Mouse (Mus musculus) lung, embryonic 14.5 days (tissue): ENCODE measurements around the gene Zmiz1. TPM values are rescaled to one million over a fixed set of nuclear protein-coding genes. Genes with fewer than 3 reads are reported as not detected.

Source experiments
- ATAC-seq: fragments of 200-750 bp; cut with Nextera tagmentation; 2 replicates; pipeline ENCODE4 v1.8.0; 2017; ENCODE audit warnings: mild to moderate bottlenecking, moderate TSS enrichment, moderate library complexity; ENCODE audit not compliant: insufficient read depth
- DNase-seq: peaks from one replicate; pipeline ENCODE4 v3.0.0-alpha.2; 2015
- H3K27ac ChIP-seq: fragments of 300-500 bp; sonication (generic); 2 replicates; pipeline ENCODE4 v1.5.1; 2014; ENCODE audit warnings: low read depth, mild to moderate bottlenecking, moderate library complexity
- H3K27me3 ChIP-seq: fragments of 300-500 bp; sonication (generic); 2 replicates; pipeline ENCODE4 v1.6.1; 2014; ENCODE audit warnings: low read length, control low read depth; ENCODE audit not compliant: insufficient read depth
- H3K36me3 ChIP-seq: fragments of 300-500 bp; sonication (generic); 2 replicates; pipeline ENCODE4 v1.6.1; 2014; ENCODE audit warnings: control low read depth; ENCODE audit not compliant: insufficient read depth
- H3K4me1 ChIP-seq: fragments of 300-500 bp; sonication (generic); 2 replicates; pipeline ENCODE4 v1.6.1; 2014; ENCODE audit warnings: antibody characterized with exemption, control low read depth; ENCODE audit not compliant: insufficient read depth
- H3K4me2 ChIP-seq: fragments of 300-500 bp; sonication (generic); 2 replicates; pipeline ENCODE4 v1.6.1; 2014; ENCODE audit warnings: mild to moderate bottlenecking
- H3K4me3 ChIP-seq: fragments of 300-500 bp; sonication (generic); 2 replicates; pipeline ENCODE4 v1.5.1; 2014; ENCODE audit warnings: low read depth, low read length
- H3K9ac ChIP-seq: fragments of 300-500 bp; sonication (generic); 2 replicates; pipeline ENCODE4 v1.6.1; 2014
- H3K9me3 ChIP-seq: fragments of 300-500 bp; sonication (generic); 2 replicates; pipeline ENCODE4 v1.6.1; 2016; ENCODE audit warnings: low read depth, low read length, control low read depth
- CTCF ChIP-seq: IDR thresholded peaks from 2 replicates; pipeline ENCODE4 v1.5.1; 2016; ENCODE audit warnings: antibody characterized with exemption, low read depth
- WGBS: fragments of 180-500 bp; shearing (Covaris S2); extraction: QIAGEN DNeasy Blood & Tissue Kit; methylation state at CpG from one replicate; pipeline ENCODE4 v1.1.7; 2014; 5-methylcytosine and 5-hydroxymethylcytosine counted together
- polyA plus RNA-seq: library from polyadenylated mRNA; unstranded; fragments of >200 nt; fragmentation: Nextera tagmentation; extraction: Ambion mirVana; gene quantifications from 2 replicates; pipeline ENCODE4 v1.2.1, GENCODE M21; 2014

Gene Zmiz1
- polyA plus RNA-seq, 1 experiment from 2014 or later: 33.5 TPM

GRCm38 (mm10) chr14:25549871-25550840 is 91.2 kb downstream of the Zmiz1 start:
- H3K9ac ChIP-seq: no peak overlapping the region
- no peaks in the 10 kb centered on the region for H3K27me3 ChIP-seq
- peaks cover 11% of the 10 kb centered on the region for H3K4me1 ChIP-seq
- H3K36me3 ChIP-seq: peaks cover 17% of the 10 kb centered on the region; the same call in 1 of the 2 replicates
- no peak overlapping the region for H3K4me2 ChIP-seq
- ATAC-seq (no peak), DNase-seq (peak; percentile 36)
- no peak overlapping the region for H3K4me3 ChIP-seq
- WGBS: 59% methylated on average over 10 of the region's 10 CpGs
- no peaks in the 10 kb centered on the region for H3K9me3 ChIP-seq
- TF ChIP-seq CTCF: no peak
- no peak overlapping the region for H3K27ac ChIP-seq

GRCm38 (mm10) chr14:25551731-25552130 is 92.7 kb downstream of the Zmiz1 start:
- ATAC-seq (no peak), DNase-seq (peak; percentile 59)
- Histone ChIP-seq H3K27ac (no peak overlapping the region), H3K36me3 (peaks cover 12% of the 10 kb centered on the region; the same call in 1 of the 2 replicates), H3K27me3 (no peaks in the 10 kb centered on the region), H3K9ac (no peak overlapping the region), H3K9me3 (no peaks in the 10 kb centered on the region), H3K4me1 (peaks cover 24% of the 10 kb centered on the region), H3K4me2 (no peak overlapping the region), H3K4me3 (no peak overlapping the region)
- 12% methylated on average over 2 of the region's 2 CpGs for WGBS
- TF ChIP-seq CTCF: peak; percentile 13; the same call in 1 of the 2 replicates

- Histone ChIP-seq H3K4me3 (no peak overlapping the region), H3K27me3 (no peaks in the 10 kb centered on the region), H3K9ac (no peak overlapping the region), H3K27ac (no peak overlapping the region), H3K9me3 (no peaks in the 10 kb centered on the region), H3K4me2 (no peak overlapping the region), H3K36me3 (peaks cover 8% of the 10 kb centered on the region; the same call in 1 of the 2 replicates), H3K4me1 (peaks cover 37% of the 10 kb centered on the region)
- ATAC-seq (no peak), DNase-seq (no peak)
- TF ChIP-seq CTCF: peak; percentile 11; the same call in 1 of the 2 replicates
- 52% methylated on average over 2 of the region's 2 CpGs for WGBS
Measured at GRCm38 (mm10) chr14:25553382-25553781, 94.4 kb downstream of the Zmiz1 start.

DNA sequence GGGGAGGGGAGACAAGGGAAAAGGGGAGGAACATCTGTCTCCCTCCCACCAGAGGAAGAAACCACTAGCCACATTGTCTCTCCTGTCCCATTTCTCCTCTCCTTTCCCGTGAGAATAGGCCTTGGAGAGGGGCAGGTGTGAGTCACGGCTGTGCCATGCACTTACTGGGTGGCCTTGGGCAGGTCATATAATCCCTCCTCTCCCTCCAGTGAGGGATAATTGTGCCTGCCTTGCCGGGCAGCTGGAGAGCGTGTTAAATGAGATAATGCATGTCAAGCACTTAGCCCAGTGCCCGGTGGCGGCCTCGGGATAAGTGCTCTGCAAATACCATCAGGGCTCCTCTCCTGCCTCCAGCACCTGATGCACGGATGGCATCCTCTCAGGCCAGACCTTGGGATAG is 95.8 kb downstream of the Zmiz1 start:
- DNase-seq: no peak
- no peak for TF ChIP-seq CTCF
- 17% methylated on average over 8 of the region's 8 CpGs for WGBS
- H3K9ac ChIP-seq: no peak overlapping the region
- H3K36me3 ChIP-seq: peaks cover 8% of the 10 kb centered on the region; the same call in 1 of the 2 replicates
- no peaks in the 10 kb centered on the region for H3K9me3 ChIP-seq
- peaks cover 37% of the 10 kb centered on the region for H3K4me1 ChIP-seq
- H3K4me2 ChIP-seq: 0 out of 2 replicates have a peak overlapping the region, but pooled peaks have one; percentile 12
- H3K4me3 ChIP-seq: no peak overlapping the region
- no peaks in the 10 kb centered on the region for H3K27me3 ChIP-seq
- peak overlapping the region; percentile 51; the same call in 1 of the 2 replicates for H3K27ac ChIP-seq
- no peak for ATAC-seq

DNA sequence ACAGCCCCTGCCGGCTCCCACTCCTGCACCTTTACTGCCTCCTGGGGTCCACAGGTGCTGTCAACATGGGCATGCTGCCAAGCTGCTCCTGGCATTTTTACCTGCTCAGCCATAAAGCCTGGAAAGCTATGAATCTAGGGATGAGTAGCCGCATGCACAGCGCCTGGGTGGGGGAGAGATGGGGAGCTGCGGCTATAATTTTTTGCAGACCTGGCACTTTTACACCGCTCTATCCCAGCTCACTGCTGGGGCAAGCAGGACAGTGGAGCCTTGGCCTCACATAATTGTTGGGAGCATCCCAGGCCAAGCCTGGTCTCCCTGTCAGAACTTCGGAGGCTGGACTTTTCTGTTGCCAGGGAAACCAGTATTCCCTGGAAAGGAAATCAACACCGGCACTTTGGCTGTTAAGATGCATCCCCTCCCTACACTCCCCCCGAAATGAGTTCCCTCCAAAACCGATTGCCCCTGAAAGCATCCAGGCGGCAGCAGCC is 96.4 kb downstream of the Zmiz1 start:
- peak overlapping the region; percentile 51 for H3K27ac ChIP-seq
- DNase-seq (peak; percentile 66), ATAC-seq (peak; percentile 27; the same call in 1 of the 2 replicates)
- no peak overlapping the region for H3K9ac ChIP-seq
- H3K9me3 ChIP-seq: no peaks in the 10 kb centered on the region
- H3K27me3 ChIP-seq: no peaks in the 10 kb centered on the region
- peak; percentile 33; the same call in 1 of the 2 replicates for TF ChIP-seq CTCF
- H3K4me3 ChIP-seq: no peak overlapping the region
- H3K36me3 ChIP-seq: peaks cover 6% of the 10 kb centered on the region; the same call in 1 of the 2 replicates
- 19% methylated on average over 10 of the region's 10 CpGs for WGBS
- no peak overlapping the region for H3K4me2 ChIP-seq
- H3K4me1 ChIP-seq: peaks cover 37% of the 10 kb centered on the region

GRCm38 (mm10) chr14:25555848-25556247 is 96.9 kb downstream of the Zmiz1 start:
- H3K27ac ChIP-seq: peak overlapping the region; percentile 51
- DNase-seq: peak; percentile 53
- H3K9me3 ChIP-seq: no peaks in the 10 kb centered on the region
- H3K9ac ChIP-seq: no peak overlapping the region
- peaks cover 37% of the 10 kb centered on the region for H3K4me1 ChIP-seq
- no peak; the same call in 1 of the 2 replicates for ATAC-seq
- WGBS: 10% methylated on average over 7 of the region's 7 CpGs
- peaks cover 6% of the 10 kb centered on the region; the same call in 1 of the 2 replicates for H3K36me3 ChIP-seq
- no peaks in the 10 kb centered on the region for H3K27me3 ChIP-seq
- TF ChIP-seq CTCF: no peak
- no peak overlapping the region for H3K4me2 ChIP-seq
- H3K4me3 ChIP-seq: no peak overlapping the region

DNA sequence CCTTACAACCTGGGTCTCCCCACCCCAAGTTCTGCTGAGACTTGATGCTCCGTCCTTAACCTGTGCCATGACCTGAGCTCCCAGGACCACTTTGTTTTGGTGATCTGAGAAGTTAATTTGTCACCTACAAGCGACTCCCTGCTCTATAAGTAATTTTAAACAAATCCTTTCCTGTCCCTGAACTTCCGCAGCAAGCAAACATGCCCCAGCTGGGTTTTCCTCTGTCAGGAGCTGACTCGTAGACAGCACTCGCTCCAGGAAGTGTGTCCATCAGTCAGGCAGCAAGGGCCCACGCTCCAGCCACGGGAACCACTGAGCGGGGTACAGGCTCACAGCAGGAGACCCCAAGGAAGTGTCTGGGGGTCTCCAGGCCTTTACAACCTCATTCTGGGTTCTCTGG is 98.0 kb downstream of the Zmiz1 start:
- Histone ChIP-seq H3K27ac (peak overlapping the region; percentile 71), H3K4me2 (0 out of 2 replicates have a peak overlapping the region, but pooled peaks have one; percentile 0), H3K9ac (no peak overlapping the region), H3K27me3 (no peaks in the 10 kb centered on the region), H3K4me1 (peaks cover 39% of the 10 kb centered on the region), H3K36me3 (peaks cover 6% of the 10 kb centered on the region; the same call in 1 of the 2 replicates), H3K4me3 (no peak overlapping the region), H3K9me3 (no peaks in the 10 kb centered on the region)
- peak; percentile 79 for DNase-seq
- no peak for ATAC-seq
- no peak for TF ChIP-seq CTCF
- 8% methylated on average over 8 of the region's 8 CpGs for WGBS
